Mouse (Mus musculus) liver, embryonic 14.5 days (tissue): ENCODE results near the gene Ereg.

Experiments
- CTCF ChIP-seq: IDR thresholded peaks from 2 replicates; pipeline ENCODE4 v1.5.1; 2016; ENCODE audit warnings: antibody characterized with exemption, low read depth, control low read depth
- EP300 ChIP-seq: IDR thresholded peaks from 2 replicates; pipeline ENCODE4 v1.6.1; 2016; ENCODE audit warnings: antibody characterized with exemption, low read depth

DNA sequence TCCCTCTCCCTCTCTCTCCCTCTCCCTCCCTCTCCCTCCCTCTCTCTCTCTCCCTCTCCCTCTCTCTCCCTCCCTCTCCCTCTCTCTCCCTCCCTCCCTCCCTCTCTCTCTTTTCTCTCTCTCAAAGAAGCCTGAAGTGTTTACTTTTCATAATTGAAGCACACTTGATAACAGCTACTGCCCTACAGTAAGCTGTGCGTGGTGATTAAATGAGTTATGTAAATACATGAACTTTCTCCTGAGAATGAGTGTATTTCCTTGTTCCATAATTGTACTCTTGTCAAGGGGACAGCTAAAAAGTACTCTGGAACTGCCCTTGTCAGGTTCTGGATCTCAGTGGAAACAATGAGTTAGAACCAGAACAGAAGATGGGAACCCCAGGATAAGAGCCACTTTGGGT is 46.6 kb upstream of the Ereg start:
- TF ChIP-seq CTCF, result no peak
- TF ChIP-seq EP300, result no peak
